Mouse (Mus musculus) lung, embryonic 15.5 days (tissue): ENCODE data around the gene Atg16l2. TPM values are rescaled to one million over a fixed set of nuclear protein-coding genes. Genes with fewer than 3 reads are reported as not detected.

Source experiments
- ATAC-seq: fragments of 200-750 bp; cut with Nextera tagmentation; 2 replicates; pipeline ENCODE4 v1.8.0; 2017; ENCODE audit warnings: moderate number of reproducible peaks, borderline replicate concordance; ENCODE audit not compliant: low FRiP score, low TSS enrichment; ENCODE audit errors: extremely low read depth
- H3K27ac ChIP-seq: fragments of 300-500 bp; sonication (generic); 2 replicates; pipeline ENCODE4 v1.5.1; 2015; ENCODE audit warnings: moderate library complexity, mild to moderate bottlenecking, inconsistent platforms
- H3K27me3 ChIP-seq: fragments of 300-500 bp; sonication (generic); 2 replicates; pipeline ENCODE4 v1.6.1; 2015; ENCODE audit warnings: inconsistent platforms
- H3K36me3 ChIP-seq: fragments of 300-500 bp; sonication (generic); 2 replicates; pipeline ENCODE4 v1.6.1; 2015; ENCODE audit warnings: inconsistent platforms
- H3K4me1 ChIP-seq: fragments of 300-500 bp; sonication (generic); 2 replicates; pipeline ENCODE4 v1.6.1; 2015; ENCODE audit warnings: inconsistent platforms
- H3K4me2 ChIP-seq: fragments of 300-500 bp; sonication (generic); 2 replicates; pipeline ENCODE4 v1.6.1; 2015; ENCODE audit warnings: inconsistent platforms, mild to moderate bottlenecking, moderate library complexity
- H3K4me3 ChIP-seq: fragments of 300-500 bp; sonication (generic); 2 replicates; pipeline ENCODE4 v1.5.1; 2015; ENCODE audit warnings: mild to moderate bottlenecking, inconsistent platforms
- H3K9ac ChIP-seq: fragments of 300-500 bp; sonication (generic); 2 replicates; pipeline ENCODE4 v1.6.1; 2015; ENCODE audit warnings: inconsistent platforms
- H3K9me3 ChIP-seq: fragments of 300-500 bp; sonication (generic); 2 replicates; pipeline ENCODE4 v1.6.1; 2016; ENCODE audit warnings: inconsistent platforms
- WGBS: fragments of 180-500 bp; shearing (Covaris S2); methylation state at CpG from one replicate; pipeline ENCODE4 v1.1.7; 2015; 5-methylcytosine and 5-hydroxymethylcytosine counted together
- polyA plus RNA-seq: library from polyadenylated mRNA; unstranded; fragments of >200 nt; fragmentation: Nextera tagmentation; extraction: Ambion mirVana; gene quantifications from 2 replicates; pipeline ENCODE4 v1.2.1, GENCODE M21; 2015

Atg16l2 gene
- polyA plus RNA-seq, 1 experiment from 2014 or later = 18.3 TPM

DNA sequence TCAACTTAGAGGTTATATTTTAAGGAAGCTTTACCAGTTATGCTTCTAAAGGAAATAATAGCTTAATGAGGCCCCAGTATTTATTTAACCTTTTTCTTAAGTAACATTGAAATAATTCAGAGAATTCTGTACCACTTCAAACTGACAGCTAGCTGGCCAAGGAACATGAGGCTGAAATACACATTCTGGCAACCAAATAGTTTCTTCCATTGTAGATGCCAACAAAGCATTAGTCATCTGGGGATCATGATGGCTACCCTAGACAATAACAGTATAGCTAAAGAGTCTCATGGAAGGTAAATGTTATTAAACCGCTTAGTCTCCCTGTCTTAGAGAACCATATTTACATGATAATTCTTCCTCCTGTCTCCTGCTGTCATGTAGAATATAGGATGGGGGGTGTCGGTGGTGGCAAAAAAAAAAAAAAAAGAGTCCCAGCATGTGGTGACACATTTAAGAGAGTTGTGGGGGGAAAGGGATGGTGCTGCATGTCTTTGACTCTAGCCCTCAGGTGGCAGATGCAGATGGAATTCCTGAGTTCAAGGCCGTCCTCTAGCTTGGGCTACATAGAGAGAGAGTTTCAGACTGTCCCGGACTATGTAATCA lies 40.0 kb downstream of the Atg16l2 start:
- ATAC-seq = no peak
- H3K9me3 ChIP-seq = no peaks in the 10 kb centered on the region
- no peak overlapping the region for H3K4me3 ChIP-seq
- H3K4me2 ChIP-seq = no peak overlapping the region
- H3K36me3 ChIP-seq = peaks cover 10% of the 10 kb centered on the region
- no peak overlapping the region for H3K9ac ChIP-seq
- peaks cover 6% of the 10 kb centered on the region for H3K4me1 ChIP-seq
- H3K27me3 ChIP-seq = no peaks in the 10 kb centered on the region
- H3K27ac ChIP-seq = no peak overlapping the region
- WGBS = 83% methylated on average over 4 of the region's 4 CpGs

GRCm38 (mm10) chr7:101258482-101258881 lies 43.6 kb downstream of the Atg16l2 start:
- peaks cover 20% of the 10 kb centered on the region for H3K36me3 ChIP-seq
- H3K27ac ChIP-seq = no peak overlapping the region
- H3K27me3 ChIP-seq = no peaks in the 10 kb centered on the region
- H3K4me3 ChIP-seq = no peak overlapping the region
- H3K4me2 ChIP-seq = no peak overlapping the region
- no peak overlapping the region for H3K9ac ChIP-seq
- no peaks in the 10 kb centered on the region for H3K9me3 ChIP-seq
- no peak for ATAC-seq
- H3K4me1 ChIP-seq = no peaks in the 10 kb centered on the region

- Histone ChIP-seq H3K27me3 (no peaks in the 10 kb centered on the region), H3K4me2 (no peak overlapping the region), H3K4me1 (no peaks in the 10 kb centered on the region), H3K36me3 (peaks cover 18% of the 10 kb centered on the region), H3K4me3 (no peak overlapping the region), H3K9ac (no peak overlapping the region), H3K27ac (no peak overlapping the region), H3K9me3 (no peaks in the 10 kb centered on the region)
- 58% methylated on average over 2 of the region's 2 CpGs for WGBS
- no peak for ATAC-seq
Observed at GRCm38 (mm10) chr7:101253071-101253470, 49.0 kb downstream of the Atg16l2 start.

DNA sequence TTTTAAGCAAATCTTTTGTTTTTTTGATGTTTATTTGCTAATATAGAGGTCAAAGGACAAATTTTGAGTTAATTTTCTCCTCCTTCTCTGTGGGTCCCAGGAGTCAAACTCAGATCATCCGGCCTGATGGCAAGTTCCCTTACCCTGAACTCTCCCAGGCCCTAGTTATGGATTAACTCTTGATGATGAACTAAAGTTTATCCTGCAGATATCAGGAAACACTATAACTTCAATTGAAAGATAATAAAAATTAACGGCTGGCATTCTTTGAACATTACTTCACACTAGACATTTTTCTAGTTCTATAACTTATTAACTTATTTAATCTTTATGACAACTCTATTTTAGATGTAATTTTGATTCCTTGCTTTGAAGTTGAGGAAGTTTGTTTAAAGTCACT lies 52.9 kb downstream of the Atg16l2 start:
- no peaks in the 10 kb centered on the region for H3K4me1 ChIP-seq
- peaks cover 11% of the 10 kb centered on the region for H3K36me3 ChIP-seq
- H3K4me3 ChIP-seq = no peak overlapping the region
- ATAC-seq = no peak
- no peak overlapping the region for H3K9ac ChIP-seq
- H3K27ac ChIP-seq = no peak overlapping the region
- no peaks in the 10 kb centered on the region for H3K9me3 ChIP-seq
- no peaks in the 10 kb centered on the region for H3K27me3 ChIP-seq
- H3K4me2 ChIP-seq = no peak overlapping the region
- WGBS = 52% methylated on average over 2 of the region's 2 CpGs

GRCm38 (mm10) chr7:101248760-101249159 lies 53.3 kb downstream of the Atg16l2 start:
- H3K27ac ChIP-seq = no peak overlapping the region
- 76% methylated on average over 4 of the region's 4 CpGs for WGBS

GRCm38 (mm10) chr7:101236712-101237473 lies 65.2 kb downstream of the Atg16l2 start:
- Histone ChIP-seq H3K27me3 (no peaks in the 10 kb centered on the region), H3K27ac (no peak overlapping the region), H3K9ac (no peak overlapping the region), H3K36me3 (0 out of 2 replicates have a peak, but pooled peaks cover 4% of the 10 kb centered on the region), H3K9me3 (no peaks in the 10 kb centered on the region), H3K4me2 (no peak overlapping the region), H3K4me3 (no peak overlapping the region), H3K4me1 (no peaks in the 10 kb centered on the region)
- ATAC-seq = no peak
- WGBS = 63% methylated on average over 8 of the region's 8 CpGs

More at GRCm38 (mm10) chr7:101248760-101249159, 53.3 kb downstream of the Atg16l2 start:
- Histone ChIP-seq H3K27me3 (no peaks in the 10 kb centered on the region), H3K4me3 (no peak overlapping the region), H3K36me3 (peaks cover 13% of the 10 kb centered on the region), H3K4me2 (no peak overlapping the region), H3K9me3 (no peaks in the 10 kb centered on the region), H3K9ac (no peak overlapping the region), H3K4me1 (no peaks in the 10 kb centered on the region)
- ATAC-seq = no peak

DNA sequence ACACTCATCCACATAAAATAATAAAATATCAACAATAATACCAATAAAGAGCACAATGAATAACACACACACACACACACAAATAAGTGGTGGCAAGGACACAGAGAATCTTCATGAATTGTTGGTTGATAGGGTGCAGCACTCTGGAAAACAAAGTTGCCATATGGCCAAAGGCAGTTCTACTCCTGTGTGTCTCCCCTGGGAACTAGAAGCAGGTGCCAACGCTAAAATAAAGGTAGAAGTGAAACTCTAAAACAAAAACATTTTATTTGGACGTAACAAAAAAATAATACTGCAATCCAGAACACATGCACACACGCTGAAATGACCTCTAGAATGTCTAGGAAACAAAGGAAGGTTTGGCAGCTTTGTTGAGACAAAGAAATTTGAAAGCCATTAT lies 69.3 kb downstream of the Atg16l2 start:
- Histone ChIP-seq H3K9me3 (no peaks in the 10 kb centered on the region), H3K9ac (no peak overlapping the region), H3K4me2 (no peak overlapping the region), H3K27ac (no peak overlapping the region), H3K4me1 (no peaks in the 10 kb centered on the region), H3K36me3 (0 out of 2 replicates have a peak, but pooled peaks cover 4% of the 10 kb centered on the region), H3K4me3 (no peak overlapping the region), H3K27me3 (no peaks in the 10 kb centered on the region)
- ATAC-seq = no peak
- 86% methylated on average over 3 of the region's 3 CpGs for WGBS

DNA sequence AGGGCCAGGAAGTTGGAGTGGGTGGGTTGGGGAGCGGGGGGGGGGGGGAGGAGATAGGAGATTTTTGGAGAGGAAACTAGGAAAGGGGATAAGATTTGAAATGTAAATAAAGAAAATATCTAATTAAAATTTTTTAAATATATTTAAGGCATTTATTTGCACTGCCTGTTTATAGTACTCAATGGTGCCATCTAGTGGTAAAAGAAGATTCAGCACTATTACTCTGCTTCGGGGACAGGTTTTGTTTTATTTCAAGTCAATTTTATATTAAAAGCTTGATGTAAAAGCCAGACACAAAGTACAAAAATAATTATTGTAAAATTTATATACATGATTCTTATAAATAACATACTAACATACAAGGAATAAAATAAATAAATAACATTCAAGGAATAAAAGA lies 70.6 kb downstream of the Atg16l2 start:
- no peak overlapping the region for H3K27ac ChIP-seq
- no peak for ATAC-seq
- no peak overlapping the region for H3K4me3 ChIP-seq
- no peak overlapping the region for H3K9ac ChIP-seq
- H3K36me3 ChIP-seq = 0 out of 2 replicates have a peak, but pooled peaks cover 4% of the 10 kb centered on the region
- 51% methylated on average over 1 of the region's 2 CpGs for WGBS
- no peaks in the 10 kb centered on the region for H3K4me1 ChIP-seq
- H3K9me3 ChIP-seq = no peaks in the 10 kb centered on the region
- H3K4me2 ChIP-seq = no peak overlapping the region
- H3K27me3 ChIP-seq = no peaks in the 10 kb centered on the region

DNA sequence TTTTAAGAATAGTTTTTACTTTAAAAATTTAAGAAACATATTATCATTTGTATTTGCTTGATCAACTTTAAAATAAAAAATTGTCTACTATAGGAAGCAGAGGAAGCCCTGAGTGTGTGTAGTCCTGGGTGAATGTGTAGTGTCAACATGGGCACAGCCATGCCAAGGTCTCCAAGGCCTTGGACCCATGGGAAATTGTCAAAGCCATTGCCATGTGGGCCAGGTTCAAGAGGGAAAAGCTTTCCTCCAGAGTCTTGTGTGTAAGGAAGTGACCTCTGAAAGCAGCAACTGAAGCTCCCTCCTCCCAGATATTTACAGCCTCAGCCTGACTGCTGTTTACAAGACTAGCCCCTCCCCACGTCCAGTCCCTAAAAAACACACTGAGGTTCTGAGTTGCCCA lies 72.7 kb downstream of the Atg16l2 start:
- Histone ChIP-seq H3K36me3 (no peaks in the 10 kb centered on the region), H3K9me3 (no peaks in the 10 kb centered on the region), H3K9ac (no peak overlapping the region), H3K27me3 (no peaks in the 10 kb centered on the region), H3K27ac (no peak overlapping the region), H3K4me1 (no peaks in the 10 kb centered on the region), H3K4me3 (no peak overlapping the region), H3K4me2 (no peak overlapping the region)
- ATAC-seq = no peak
- WGBS = 44% methylated on average over 1 of the region's 1 CpGs

DNA sequence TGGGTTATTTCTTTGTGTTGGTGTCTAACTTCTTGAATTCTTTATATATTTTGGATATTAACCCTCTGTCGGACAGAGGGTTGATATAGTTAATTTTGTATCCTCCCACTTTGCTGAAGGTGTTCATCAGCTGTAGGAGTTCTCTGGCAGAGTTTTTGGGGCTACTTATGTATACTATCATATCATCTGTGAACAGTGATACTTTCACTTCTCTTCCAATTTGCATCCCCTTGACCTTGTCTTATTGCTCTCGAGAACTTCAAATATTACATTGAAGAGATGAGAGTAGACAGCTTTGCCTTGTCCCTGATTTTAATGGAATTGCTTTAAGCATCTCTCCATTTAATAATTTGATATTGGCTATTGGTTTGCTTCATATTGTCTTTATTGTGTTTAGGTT lies 78.5 kb downstream of the Atg16l2 start:
- no peak for ATAC-seq
- 87% methylated on average over 2 of the region's 2 CpGs for WGBS

DNA sequence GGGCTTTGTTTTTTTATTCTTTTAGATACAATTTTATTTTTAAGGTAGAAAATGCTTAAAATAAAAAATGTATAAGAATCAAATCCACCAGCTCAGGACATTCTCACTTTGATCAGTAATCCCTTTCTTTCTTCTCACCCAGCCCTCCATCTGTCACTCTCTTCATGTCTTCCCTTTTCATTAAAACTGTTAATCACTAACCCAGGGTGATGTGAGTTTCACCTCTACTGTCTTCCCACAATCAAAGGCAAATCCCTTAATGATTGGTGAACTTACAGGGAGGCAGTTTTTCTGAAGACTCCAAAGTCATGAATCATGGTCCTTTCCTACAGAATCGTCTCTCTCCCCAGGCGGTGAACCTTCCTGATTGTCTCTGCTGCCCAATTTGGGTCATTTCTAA lies 85.3 kb downstream of the Atg16l2 start:
- H3K9ac ChIP-seq = no peak overlapping the region
- WGBS = 69% methylated on average over 2 of the region's 2 CpGs
- no peaks in the 10 kb centered on the region for H3K9me3 ChIP-seq
- H3K4me3 ChIP-seq = no peak overlapping the region
- H3K27me3 ChIP-seq = no peaks in the 10 kb centered on the region
- ATAC-seq = no peak
- 0 out of 2 replicates have a peak, but pooled peaks cover 4% of the 10 kb centered on the region for H3K4me1 ChIP-seq
- no peak overlapping the region for H3K4me2 ChIP-seq
- no peaks in the 10 kb centered on the region for H3K36me3 ChIP-seq
- H3K27ac ChIP-seq = no peak overlapping the region

More for the DNA sequence above, 78.5 kb downstream of the Atg16l2 start:
- H3K4me2 ChIP-seq = no peak overlapping the region
- H3K9ac ChIP-seq = no peak overlapping the region
- H3K4me3 ChIP-seq = no peak overlapping the region
- no peaks in the 10 kb centered on the region for H3K4me1 ChIP-seq
- no peaks in the 10 kb centered on the region for H3K27me3 ChIP-seq
- H3K36me3 ChIP-seq = no peaks in the 10 kb centered on the region
- no peak overlapping the region for H3K27ac ChIP-seq
- no peaks in the 10 kb centered on the region for H3K9me3 ChIP-seq

DNA sequence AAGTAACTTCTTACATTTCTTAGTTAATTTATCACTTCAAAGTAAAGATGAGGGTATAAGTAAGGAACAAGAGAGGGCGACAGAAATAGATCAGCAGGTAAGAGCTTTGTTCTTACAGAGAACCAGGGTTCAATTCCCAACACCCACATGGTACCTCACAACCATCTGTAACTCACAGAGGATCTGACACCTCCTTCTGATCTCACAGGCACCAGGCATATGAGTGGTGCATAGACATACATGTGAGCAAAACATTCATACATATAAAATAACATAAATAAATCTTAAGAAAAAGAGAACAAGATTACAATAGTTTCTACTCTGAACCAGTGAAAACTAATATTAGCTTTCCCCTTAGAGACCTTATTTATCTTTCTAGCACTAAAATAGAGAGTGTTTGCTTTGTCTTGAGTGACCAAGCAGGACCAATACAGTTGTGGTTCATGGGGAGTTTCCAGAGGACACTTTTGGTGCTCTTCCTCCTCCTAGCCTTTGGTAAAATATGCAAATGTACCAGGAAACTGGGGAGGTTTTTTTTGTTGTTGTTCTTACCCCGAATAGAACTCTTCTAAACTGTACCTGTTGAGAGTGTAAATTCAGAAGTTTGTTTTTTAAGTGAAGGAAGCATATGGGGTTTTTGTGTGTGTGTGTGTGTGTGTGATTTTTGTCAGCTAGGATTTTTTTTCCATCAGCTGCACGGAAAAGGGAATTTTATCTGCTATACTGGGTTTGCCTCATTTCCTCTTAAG lies 88.4 kb downstream of the Atg16l2 start:
- no peaks in the 10 kb centered on the region for H3K9me3 ChIP-seq
- 33% methylated on average over 3 of the region's 3 CpGs for WGBS
- no peaks in the 10 kb centered on the region for H3K27me3 ChIP-seq
- H3K4me3 ChIP-seq = no peak overlapping the region
- ATAC-seq = no peak
- H3K27ac ChIP-seq = no peak overlapping the region
- no peak overlapping the region for H3K4me2 ChIP-seq
- no peaks in the 10 kb centered on the region for H3K36me3 ChIP-seq
- 0 out of 2 replicates have a peak, but pooled peaks cover 4% of the 10 kb centered on the region for H3K4me1 ChIP-seq
- no peak overlapping the region for H3K9ac ChIP-seq
